Mouse (Mus musculus) limb, embryonic 14.5 days (tissue): ENCODE results near the gene Spock1. TPM values are rescaled to one million over a fixed set of nuclear protein-coding genes. Genes with fewer than 3 reads are reported as not detected.

ENCODE experiments used
- ATAC-seq: fragments of 200-750 bp; cut with Nextera tagmentation; 2 replicates; pipeline ENCODE4 v1.8.0; 2017; ENCODE audit warnings: low read depth, moderate number of reproducible peaks, moderate TSS enrichment; ENCODE audit not compliant: low FRiP score
- DNase-seq: peaks from one replicate; pipeline ENCODE4 v3.0.0-alpha.2; 2015; ENCODE audit warnings: low spot score
- H3K27ac ChIP-seq: fragments of 300-500 bp; sonication (generic); replicated peaks from 2 replicates; pipeline ENCODE4 v1.5.1; 2014; ENCODE audit warnings: low read depth, mild to moderate bottlenecking, low read length, moderate library complexity, mixed read lengths
- H3K27me3 ChIP-seq: fragments of 300-500 bp; sonication (generic); 2 replicates; pipeline ENCODE4 v1.6.1; 2014; ENCODE audit warnings: low read length, mixed read lengths; ENCODE audit not compliant: control insufficient read depth, insufficient read depth
- H3K36me3 ChIP-seq: fragments of 300-500 bp; sonication (generic); 2 replicates; pipeline ENCODE4 v1.6.1; 2014; ENCODE audit warnings: mild to moderate bottlenecking, low read length, moderate library complexity, mixed read lengths; ENCODE audit not compliant: control insufficient read depth, insufficient read depth
- H3K4me1 ChIP-seq: fragments of 300-500 bp; sonication (generic); 2 replicates; pipeline ENCODE4 v1.6.1; 2014; ENCODE audit warnings: antibody characterized with exemption, low read length, mixed read lengths; ENCODE audit not compliant: control insufficient read depth, insufficient read depth
- H3K4me2 ChIP-seq: fragments of 300-500 bp; sonication (generic); replicated peaks from 2 replicates; pipeline ENCODE4 v1.6.1; 2014; ENCODE audit warnings: low read depth, mild to moderate bottlenecking, low read length, moderate library complexity; ENCODE audit not compliant: severe bottlenecking
- H3K4me3 ChIP-seq: fragments of 300-500 bp; sonication (generic); replicated peaks from 2 replicates; pipeline ENCODE4 v1.5.1; 2014; ENCODE audit warnings: low read length
- H3K9ac ChIP-seq: fragments of 300-500 bp; sonication (generic); 2 replicates; pipeline ENCODE4 v1.6.1; 2014; ENCODE audit warnings: mild to moderate bottlenecking, low read depth, low read length, moderate library complexity; ENCODE audit not compliant: severe bottlenecking
- H3K9me3 ChIP-seq: fragments of 300-500 bp; sonication (generic); 2 replicates; pipeline ENCODE4 v1.6.1; 2016; ENCODE audit warnings: low read length; ENCODE audit not compliant: control insufficient read depth
- POLR2A ChIP-seq: fragments of 200-500 bp; IDR thresholded peaks from 2 replicates; pipeline ENCODE4 v1.8.0; 2012; ENCODE audit warnings: inconsistent platforms, mild to moderate bottlenecking, moderate library complexity, borderline replicate concordance; ENCODE audit not compliant: insufficient read depth, insufficient read length; ENCODE audit errors: extremely low read depth
- WGBS: fragments of 180-500 bp; shearing (Covaris S2); extraction: QIAGEN DNeasy Blood & Tissue Kit; methylation state at CpG from one replicate; pipeline ENCODE4 v1.1.7; 2014; 5-methylcytosine and 5-hydroxymethylcytosine counted together
- polyA plus RNA-seq, 2 experiments: library from polyadenylated mRNA; depleted of rRNA in 1 of 2; stranded (reverse) in 1 of 2; unstranded in 1 of 2; fragments of >200 nt; fragmentation: Nextera tagmentation in 1 of 2; extraction: Ambion mirVana in 1 of 2; gene quantifications; 2 replicates each; pipeline versions ENCODE4 v1.2.1 to v1.2.3; 2012 to 2014

Gene Spock1
- polyA plus RNA-seq, 2 experiments = 1.6 to 2.1 TPM

DNA sequence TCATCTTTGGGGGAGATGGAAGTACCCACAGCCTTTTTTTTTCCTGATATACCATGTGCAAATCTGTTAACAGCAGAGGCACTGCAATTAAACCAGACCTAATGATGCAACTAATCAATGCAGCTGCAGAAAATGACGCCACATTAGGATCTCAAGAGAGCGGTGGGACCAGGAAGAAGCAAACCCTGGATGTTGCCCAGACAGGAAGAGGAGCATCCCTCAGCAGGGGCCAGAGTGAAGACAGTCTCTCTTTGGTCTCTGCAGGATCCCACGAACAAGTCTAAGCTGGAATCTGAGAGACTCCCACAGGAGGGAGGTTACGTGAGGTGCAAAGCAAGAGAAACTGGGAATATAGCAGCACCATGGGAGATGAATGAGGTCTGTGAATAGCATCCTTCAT is 52.4 kb downstream of the Spock1 start:
- Histone ChIP-seq H3K36me3 (no peaks in the 10 kb centered on the region), H3K9ac (no peak overlapping the region), H3K27ac (no peak overlapping the region), H3K27me3 (no peaks in the 10 kb centered on the region), H3K4me3 (no peak overlapping the region), H3K4me2 (no peak overlapping the region), H3K9me3 (no peaks in the 10 kb centered on the region), H3K4me1 (0 out of 2 replicates have a peak, but pooled peaks cover 4% of the 10 kb centered on the region)
- 39% methylated on average over 4 of the region's 4 CpGs for WGBS
- TF ChIP-seq POLR2A = no peak
- ATAC-seq = no peak
- DNase-seq = no peak

DNA sequence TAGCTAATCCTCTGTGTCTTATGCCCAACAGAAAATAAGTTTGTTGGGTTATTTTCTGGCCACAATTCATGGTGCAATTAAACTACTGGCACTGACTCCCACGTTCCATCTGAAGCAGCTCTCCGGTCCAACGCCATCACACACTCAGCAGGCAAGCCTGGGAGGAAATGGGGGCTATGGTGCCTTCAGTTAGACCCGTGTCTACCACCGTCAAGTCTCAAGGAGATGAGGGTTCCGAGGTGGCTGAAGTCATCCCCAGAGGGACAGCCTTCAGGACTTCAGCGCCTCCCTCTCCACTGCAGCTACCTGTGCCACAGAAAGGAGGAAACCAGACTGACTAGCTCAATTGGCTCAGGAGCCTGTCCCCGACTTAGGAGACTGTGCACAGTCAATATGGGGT is 53.7 kb downstream of the Spock1 start:
- no peak overlapping the region for H3K9ac ChIP-seq
- WGBS = 74% methylated on average over 8 of the region's 8 CpGs
- H3K4me3 ChIP-seq = no peak overlapping the region
- no peaks in the 10 kb centered on the region for H3K27me3 ChIP-seq
- TF ChIP-seq POLR2A = no peak
- H3K27ac ChIP-seq = no peak overlapping the region
- H3K4me1 ChIP-seq = 0 out of 2 replicates have a peak, but pooled peaks cover 4% of the 10 kb centered on the region
- DNase-seq (no peak), ATAC-seq (no peak)
- no peaks in the 10 kb centered on the region for H3K36me3 ChIP-seq
- no peak overlapping the region for H3K4me2 ChIP-seq
- no peaks in the 10 kb centered on the region for H3K9me3 ChIP-seq

DNA sequence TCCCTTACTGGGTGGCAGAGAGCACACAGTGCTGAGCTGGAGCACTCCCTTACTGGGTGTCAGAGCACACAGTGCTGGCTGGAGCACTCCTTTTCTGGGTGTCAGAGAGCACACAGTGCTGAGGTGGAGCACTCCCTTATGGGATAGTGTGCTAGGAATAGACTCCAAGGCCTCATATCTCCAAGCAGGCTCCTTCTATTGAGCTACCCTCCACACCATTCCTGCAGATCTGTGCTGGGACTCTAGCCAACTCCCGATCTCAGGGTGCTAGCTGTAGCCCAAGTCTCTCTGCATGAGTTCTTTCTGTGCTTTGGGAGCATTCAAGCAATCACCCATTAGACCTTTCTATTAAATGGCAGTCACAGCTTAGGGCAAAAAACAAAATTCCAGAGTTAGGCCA is 54.5 kb downstream of the Spock1 start:
- 77% methylated on average over 1 of the region's 1 CpGs for WGBS
- H3K4me1 ChIP-seq = 0 out of 2 replicates have a peak, but pooled peaks cover 4% of the 10 kb centered on the region
- no peak overlapping the region for H3K4me2 ChIP-seq
- no peak for DNase-seq
- TF ChIP-seq POLR2A = no peak
- no peaks in the 10 kb centered on the region for H3K9me3 ChIP-seq
- H3K9ac ChIP-seq = no peak overlapping the region
- H3K27me3 ChIP-seq = no peaks in the 10 kb centered on the region
- no peak overlapping the region for H3K27ac ChIP-seq
- ATAC-seq = no peak
- H3K36me3 ChIP-seq = no peaks in the 10 kb centered on the region
- no peak overlapping the region for H3K4me3 ChIP-seq

DNA sequence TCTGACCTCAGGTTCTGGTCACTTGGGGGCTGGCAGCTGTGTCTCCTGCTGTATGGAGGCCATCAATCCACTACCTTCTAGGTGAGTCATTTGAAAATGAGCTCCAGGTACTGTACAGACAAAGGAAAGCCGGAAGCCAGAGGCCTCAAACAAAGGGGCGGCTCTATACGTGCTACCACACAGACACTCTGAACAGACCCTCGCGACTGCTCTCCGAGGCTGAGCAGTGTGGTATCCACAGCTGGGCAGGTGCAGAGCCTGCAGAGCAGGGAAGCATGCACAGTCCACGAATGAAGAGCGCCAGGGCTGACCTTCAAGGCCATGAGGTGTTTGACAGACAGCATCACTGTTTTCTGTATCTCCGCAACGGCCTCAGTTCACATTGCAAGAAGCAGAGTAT is 55.0 kb downstream of the Spock1 start:
- H3K27me3 ChIP-seq = no peaks in the 10 kb centered on the region
- ATAC-seq (no peak), DNase-seq (no peak)
- no peak overlapping the region for H3K9ac ChIP-seq
- 65% methylated on average over 10 of the region's 10 CpGs for WGBS
- no peak for TF ChIP-seq POLR2A
- H3K4me2 ChIP-seq = no peak overlapping the region
- no peaks in the 10 kb centered on the region for H3K9me3 ChIP-seq
- H3K4me1 ChIP-seq = 0 out of 2 replicates have a peak, but pooled peaks cover 4% of the 10 kb centered on the region
- no peak overlapping the region for H3K27ac ChIP-seq
- no peaks in the 10 kb centered on the region for H3K36me3 ChIP-seq
- no peak overlapping the region for H3K4me3 ChIP-seq

DNA sequence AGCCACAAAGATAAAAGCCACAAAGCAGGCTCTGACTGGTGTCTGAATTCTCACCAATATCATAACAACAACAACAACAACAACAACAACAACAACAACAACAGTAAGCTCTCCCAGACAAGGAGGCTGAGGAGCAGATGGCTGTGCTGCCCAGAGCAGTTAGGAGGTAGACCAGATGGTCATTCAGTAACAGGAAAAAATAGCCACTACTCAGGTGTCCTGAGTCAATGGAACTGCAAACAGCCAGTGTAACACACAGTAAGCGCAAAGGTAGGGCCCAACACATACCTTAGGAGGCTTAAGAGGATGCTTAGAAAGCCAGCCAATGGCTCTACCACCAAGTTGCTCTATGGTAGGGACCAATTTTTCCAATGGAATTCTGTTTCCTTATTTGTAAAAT is 59.2 kb downstream of the Spock1 start:
- TF ChIP-seq POLR2A = no peak
- H3K4me2 ChIP-seq = no peak overlapping the region
- H3K4me3 ChIP-seq = no peak overlapping the region
- no peaks in the 10 kb centered on the region for H3K27me3 ChIP-seq
- DNase-seq = no peak
- H3K9me3 ChIP-seq = no peaks in the 10 kb centered on the region
- 95% methylated on average over 1 of the region's 1 CpGs for WGBS
- no peaks in the 10 kb centered on the region for H3K4me1 ChIP-seq
- no peak overlapping the region for H3K9ac ChIP-seq
- no peaks in the 10 kb centered on the region for H3K36me3 ChIP-seq
- ATAC-seq = no peak
- H3K27ac ChIP-seq = no peak overlapping the region

DNA sequence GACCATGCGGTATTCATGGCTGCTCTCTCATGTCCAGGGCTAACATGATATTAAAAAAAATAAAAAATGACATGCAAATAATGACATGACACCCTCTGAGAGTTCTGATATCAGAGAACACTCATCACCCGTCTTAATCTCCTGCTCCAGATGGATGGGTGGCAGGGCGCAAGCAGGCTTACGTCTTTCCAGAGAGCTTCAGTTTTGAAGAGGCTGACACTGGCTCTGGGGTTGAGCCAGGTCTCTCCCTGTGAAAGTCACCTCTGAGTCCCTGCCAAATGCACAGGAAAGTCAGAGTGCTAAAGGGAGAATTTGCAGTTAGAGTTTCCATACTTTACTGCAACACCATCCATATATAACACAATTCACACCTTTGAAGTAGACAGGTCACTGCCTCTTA is 61.0 kb downstream of the Spock1 start:
- no peaks in the 10 kb centered on the region for H3K4me1 ChIP-seq
- H3K9ac ChIP-seq = no peak overlapping the region
- no peaks in the 10 kb centered on the region for H3K9me3 ChIP-seq
- H3K27me3 ChIP-seq = no peaks in the 10 kb centered on the region
- no peak for TF ChIP-seq POLR2A
- DNase-seq (no peak), ATAC-seq (no peak)
- H3K4me3 ChIP-seq = no peak overlapping the region
- no peaks in the 10 kb centered on the region for H3K36me3 ChIP-seq
- H3K4me2 ChIP-seq = no peak overlapping the region
- WGBS = 86% methylated on average over 4 of the region's 4 CpGs
- no peak overlapping the region for H3K27ac ChIP-seq
